Mouse (Mus musculus) megakaryocyte, embryonic 14.5 days (primary cell): Measurements from ENCODE around the gene Rac2.

ENCODE experiments used
- FLI1 ChIP-seq: IDR thresholded peaks from 2 replicates; pipeline ENCODE4 v1.6.1; 2012; ENCODE audit warnings: low read length, inconsistent platforms, mixed read lengths
- GATA1 ChIP-seq: IDR thresholded peaks from 3 replicates; pipeline ENCODE4 v1.6.1; 2012; ENCODE audit warnings: mixed read lengths, low read length, inconsistent platforms, borderline replicate concordance

DNA sequence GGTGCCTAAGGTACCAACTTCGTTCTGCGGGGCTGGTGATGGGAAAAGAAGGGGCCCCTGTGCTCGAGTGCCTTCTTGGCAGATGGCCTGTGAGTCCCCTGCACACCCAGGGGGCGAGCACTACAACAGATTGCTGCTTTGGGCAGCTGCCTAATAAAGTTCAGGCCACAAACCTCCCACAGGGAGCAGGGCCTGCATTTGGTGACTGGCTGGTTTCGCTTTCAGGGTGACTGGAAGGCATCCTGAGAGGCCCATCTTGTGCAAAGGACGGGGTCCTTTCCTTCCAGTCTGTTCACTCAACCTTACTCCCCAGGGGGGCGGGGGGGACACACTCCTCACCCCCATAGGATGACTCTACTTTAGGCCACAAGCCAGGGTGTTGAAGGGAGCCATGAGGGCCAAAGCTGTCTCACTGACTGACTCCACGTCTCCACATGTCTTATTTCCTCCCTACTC, 62.4 kb downstream of the Rac2 start:
- TF ChIP-seq GATA1 (no peak), FLI1 (no peak)
